Comparison of ENCODE assay signal across 9 mouse cellular contexts in genomic region chr19:15998157-15998556, GRCm38 (mm10). TPM values are rescaled to one million over a fixed set of nuclear protein-coding genes. Genes with fewer than 3 reads are reported as not detected.
DNase-seq lines count a peak whose midpoint lies in the region; ATAC-seq lines count a peak whose summit lies in the region.
"Had no signal": no experiment of that assay in that cellular context is flagged by ENCODE, and none has a peak within 500 bp of the region (broad histone marks: within the 10 kb centered on the region; RNA-seq: fewer than 3 reads in every experiment).

No protein-coding gene starts in this region.

- no peak overlapping the region for H3K4me2 ChIP-seq in forebrain, embryonic 16.5 days (ENCODE audit: low read length)
- no peak overlapping the region for H3K4me2 ChIP-seq in intestine, embryonic 16.5 days (ENCODE audit: low read depth, low read length)
- H3K4me2 ChIP-seq: embryonic facial prominence, embryonic 13.5 days had no signal

- peak; percentile 41; the same call in 1 of the 2 replicates for ATAC-seq in forebrain, embryonic 16.5 days
- peak; percentile 28; the same call in 1 of the 2 replicates for ATAC-seq in intestine, embryonic 16.5 days
- peak; percentile 55; the same call in 1 of the 2 replicates for ATAC-seq in monocyte, adult 5-6 weeks (replicated peaks; ENCODE audit: insufficient number of reproducible peaks, low FRiP score, low TSS enrichment, poor library complexity, severe bottlenecking)

- no peaks in the 10 kb centered on the region for H3K9me3 ChIP-seq in forebrain, embryonic 16.5 days (ENCODE audit: control insufficient read depth, low read length)
- H3K9me3 ChIP-seq in intestine, embryonic 16.5 days (ENCODE audit: control insufficient read depth, low read length) = no peaks in the 10 kb centered on the region
- H3K9me3 ChIP-seq: embryonic facial prominence, embryonic 13.5 days had no signal

- intact Hi-C loops in left cerebral cortex, postnatal 4 days (cut with DNase I) = no loop called here

- H3K4me3 ChIP-seq in forebrain, embryonic 16.5 days (replicated peaks; ENCODE audit: low read length) = no peak overlapping the region
- no peak overlapping the region for H3K4me3 ChIP-seq in intestine, embryonic 16.5 days (ENCODE audit: low read length)
- H3K4me3 ChIP-seq: embryonic facial prominence, embryonic 13.5 days had no signal

- H3K4me1 ChIP-seq in forebrain, embryonic 16.5 days (replicated peaks; ENCODE audit: control insufficient read depth, insufficient read depth, low read length) = peaks cover 8% of the 10 kb centered on the region
- H3K4me1 ChIP-seq in intestine, embryonic 16.5 days (ENCODE audit: control insufficient read depth, insufficient read depth, low read length) = no peaks in the 10 kb centered on the region

- DNase-seq in ovary, postnatal 10 days (ENCODE audit: low spot score) = peak; percentile 21
- no peak for DNase-seq in ovary, adult 18-20 months (ENCODE audit: low spot score)
- peak; percentile 43 for DNase-seq in cerebellum, adult 11-12 months
- peak; percentile 69 for DNase-seq in left cerebral cortex, postnatal 4 days
- DNase-seq in spleen, postnatal 36 days (ENCODE audit: low spot score in 2 of 2) = peak; percentile 32 to 35

- H3K27ac ChIP-seq in forebrain, embryonic 16.5 days (ENCODE audit: low read length) = no peak overlapping the region
- no peak overlapping the region for H3K27ac ChIP-seq in intestine, embryonic 16.5 days (ENCODE audit: low read length)
- H3K27ac ChIP-seq: embryonic facial prominence, embryonic 13.5 days had no signal

- no peaks in the 10 kb centered on the region for H3K36me3 ChIP-seq in forebrain, embryonic 16.5 days (ENCODE audit: control insufficient read depth, insufficient read depth)
- no peaks in the 10 kb centered on the region for H3K36me3 ChIP-seq in intestine, embryonic 16.5 days (ENCODE audit: control insufficient read depth, insufficient read depth, low read length)

- H3K9ac ChIP-seq in forebrain, embryonic 16.5 days (replicated peaks; ENCODE audit: low read depth, low read length) = no peak overlapping the region
- H3K9ac ChIP-seq in intestine, embryonic 16.5 days (ENCODE audit: low read depth, low read length) = no peak overlapping the region
- H3K9ac ChIP-seq: embryonic facial prominence, embryonic 13.5 days had no signal

- WGBS in forebrain, embryonic 16.5 days = 2% methylated on average over 3 of the region's 3 CpGs
- WGBS in intestine, embryonic 16.5 days = 4% methylated on average over 3 of the region's 3 CpGs

- H3K27me3 ChIP-seq in forebrain, embryonic 16.5 days (replicated peaks; ENCODE audit: control insufficient read depth, insufficient read depth, low read length) = no peaks in the 10 kb centered on the region
- no peaks in the 10 kb centered on the region for H3K27me3 ChIP-seq in intestine, embryonic 16.5 days (replicated peaks; ENCODE audit: control insufficient read depth, insufficient read depth, low read length)
- H3K27me3 ChIP-seq: embryonic facial prominence, embryonic 13.5 days had no signal

RNA-seq across cellular contexts. Expression of gene Cep78, which starts 13.4 kb away (rescaled TPM):
- 33.2 and 36.5 TPM in 2 replicates for polyA plus RNA-seq in forebrain, embryonic 16.5 days (2015; fragmentation: Nextera tagmentation; extraction: Ambion mirVana)
- polyA plus RNA-seq in intestine, embryonic 16.5 days (2015; fragmentation: Nextera tagmentation; extraction: Ambion mirVana) = 11.6 and 14.4 TPM in 2 replicates
- 10 to 100 TPM; 21.2 to 21.5 TPM for total RNA-seq in left cerebral cortex, postnatal 4 days (2021)
- total RNA-seq in monocyte, adult 5-6 weeks (2017) = 1.9 to 4.9 TPM (median 3.2 TPM) in 3 replicates

RNA-seq across cellular contexts. Expression of gene Psat1, which starts 51.0 kb away (rescaled TPM):
- 102 and 103 TPM in 2 replicates for polyA plus RNA-seq in forebrain, embryonic 16.5 days (2015; fragmentation: Nextera tagmentation; extraction: Ambion mirVana)
- polyA plus RNA-seq in intestine, embryonic 16.5 days (2015; fragmentation: Nextera tagmentation; extraction: Ambion mirVana) = 65.1 and 73.5 TPM in 2 replicates
- 10 to 100 TPM; 59.7 to 65.9 TPM for total RNA-seq in left cerebral cortex, postnatal 4 days (2021)
- total RNA-seq in monocyte, adult 5-6 weeks (2017) = 7.0 to 22.2 TPM (median 20.8 TPM) in 3 replicates
